Mouse (Mus musculus) heart, postnatal 0 days (tissue): ENCODE measurements around the gene Nlrp9b. TPM values are rescaled to one million over a fixed set of nuclear protein-coding genes. Genes with fewer than 3 reads are reported as not detected.
"Not testable (repeated sequence)": the region's sequence is repeated elsewhere in the genome, so short reads cannot be mapped to it uniquely, and the experiment has no call there.

Experiments
- ATAC-seq: fragments of 200-750 bp; cut with Nextera tagmentation; 2 replicates; pipeline ENCODE4 v1.8.0; 2017; ENCODE audit warnings: low read depth, moderate number of reproducible peaks, moderate library complexity; ENCODE audit not compliant: insufficient read depth
- DNase-seq: peaks from one replicate; pipeline ENCODE4 v3.0.0-alpha.2; 2016; ENCODE audit warnings: low spot score
- H3K27ac ChIP-seq: fragments of 300-500 bp; sonication (generic); 2 replicates; pipeline ENCODE4 v1.5.1; 2014; ENCODE audit warnings: low read depth, mild to moderate bottlenecking
- H3K27me3 ChIP-seq: fragments of 300-500 bp; sonication (generic); 2 replicates; pipeline ENCODE4 v1.6.1; 2014; ENCODE audit warnings: low read length, mixed read lengths; ENCODE audit not compliant: control insufficient read depth, insufficient read depth
- H3K36me3 ChIP-seq: fragments of 300-500 bp; sonication (generic); replicated peaks from 2 replicates; pipeline ENCODE4 v1.6.1; 2014; ENCODE audit warnings: low read length, mixed read lengths; ENCODE audit not compliant: control insufficient read depth, insufficient read depth
- H3K4me1 ChIP-seq: fragments of 300-500 bp; sonication (generic); 2 replicates; pipeline ENCODE4 v1.6.1; 2014; ENCODE audit warnings: antibody characterized with exemption; ENCODE audit not compliant: control insufficient read depth, insufficient read depth
- H3K4me2 ChIP-seq: fragments of 300-500 bp; sonication (generic); 2 replicates; pipeline ENCODE4 v1.6.1; 2014; ENCODE audit warnings: low read depth, mild to moderate bottlenecking, low read length, moderate library complexity
- H3K4me3 ChIP-seq: fragments of 300-500 bp; sonication (generic); 2 replicates; pipeline ENCODE4 v1.5.1; 2014; ENCODE audit warnings: low read depth, low read length
- H3K9ac ChIP-seq: fragments of 300-500 bp; sonication (generic); replicated peaks from 2 replicates; pipeline ENCODE4 v1.6.1; 2014; ENCODE audit warnings: low read depth, low read length, mixed read lengths
- H3K9me3 ChIP-seq: fragments of 300-500 bp; sonication (generic); replicated peaks from 2 replicates; pipeline ENCODE4 v1.6.1; 2016; ENCODE audit warnings: low read length; ENCODE audit not compliant: control insufficient read depth
- CTCF ChIP-seq: IDR thresholded peaks from 2 replicates; pipeline ENCODE4 v1.5.1; 2016; ENCODE audit warnings: antibody characterized with exemption, control low read depth, low read depth
- EP300 ChIP-seq: IDR thresholded peaks from 2 replicates; pipeline ENCODE4 v1.6.1; 2016; ENCODE audit warnings: antibody characterized with exemption, low read depth
- WGBS: fragments of 180-500 bp; shearing (Covaris S2); extraction: QIAGEN DNeasy Blood & Tissue Kit; methylation state at CpG from one replicate; pipeline ENCODE4 v1.1.7; 2014; 5-methylcytosine and 5-hydroxymethylcytosine counted together
- polyA plus RNA-seq: library from polyadenylated mRNA; unstranded; fragments of >200 nt; fragmentation: Nextera tagmentation; extraction: Ambion mirVana; gene quantifications from 2 replicates; pipeline ENCODE4 v1.2.1, GENCODE M21; 2015
- total RNA-seq: library from RNA; depleted of rRNA; stranded (reverse); fragments of >200 nt; gene quantifications from 2 replicates; pipeline ENCODE4 v1.2.3, GENCODE M21; 2014; ENCODE audit warnings: low replicate concordance

Nlrp9b gene
- total and polyA plus RNA-seq, 2 experiments from 2014 or later: not detected

GRCm38 (mm10) chr7:19964985-19965579 lies 26.2 kb upstream of the Nlrp9b start, which contains the start of gene Ceacam20:
Ceacam20 (plus strand) TSS chr7:19965412.
- Histone ChIP-seq H3K27me3 (no peaks in the 10 kb centered on the region), H3K9me3 (0 out of 2 replicates have a peak, but pooled peaks cover 7% of the 10 kb centered on the region), H3K9ac (no peak within 1 kb of the TSS), H3K36me3 (no peaks in the 10 kb centered on the region), H3K4me1 (no peaks in the 10 kb centered on the region), H3K4me2 (no peak within 1 kb of the TSS), H3K27ac (no peak within 1 kb of the TSS), H3K4me3 (no peak within 1 kb of the TSS)
- 74% methylated on average over 7 of the region's 7 CpGs for WGBS
- DNase-seq (no peak), ATAC-seq (no peak)
- TF ChIP-seq EP300: no peak
- no peak for TF ChIP-seq CTCF

DNA sequence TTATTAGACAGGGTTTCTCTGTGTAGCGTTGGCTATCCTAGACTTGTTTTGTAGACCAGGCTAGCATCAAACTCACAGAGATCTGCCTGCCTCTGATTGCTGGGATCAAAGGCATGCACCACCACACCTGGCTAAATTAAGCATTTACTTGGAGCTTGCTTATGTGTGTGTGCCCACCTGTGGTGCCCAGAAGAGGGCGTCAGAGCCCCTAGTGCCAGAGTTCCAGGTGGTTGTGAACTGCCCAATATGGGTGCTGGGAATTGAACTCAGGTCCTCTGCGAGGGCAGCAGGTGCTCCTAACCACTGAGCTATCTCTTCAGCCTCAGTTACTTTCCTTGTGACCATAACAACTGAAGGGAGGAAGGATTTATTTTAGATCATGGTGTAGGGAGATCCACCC lies 22.2 kb upstream of the Nlrp9b start:
- no peak overlapping the region for H3K27ac ChIP-seq
- no peaks in the 10 kb centered on the region for H3K27me3 ChIP-seq
- no peak for TF ChIP-seq EP300
- TF ChIP-seq CTCF: no peak
- 0 out of 2 replicates have a peak, but pooled peaks cover 8% of the 10 kb centered on the region for H3K9me3 ChIP-seq
- no peak overlapping the region for H3K4me3 ChIP-seq
- ATAC-seq (no peak), DNase-seq (no peak)
- H3K4me1 ChIP-seq: no peaks in the 10 kb centered on the region
- H3K9ac ChIP-seq: no peak overlapping the region
- no peaks in the 10 kb centered on the region for H3K36me3 ChIP-seq
- 61% methylated on average over 3 of the region's 3 CpGs for WGBS
- no peak overlapping the region for H3K4me2 ChIP-seq

DNA sequence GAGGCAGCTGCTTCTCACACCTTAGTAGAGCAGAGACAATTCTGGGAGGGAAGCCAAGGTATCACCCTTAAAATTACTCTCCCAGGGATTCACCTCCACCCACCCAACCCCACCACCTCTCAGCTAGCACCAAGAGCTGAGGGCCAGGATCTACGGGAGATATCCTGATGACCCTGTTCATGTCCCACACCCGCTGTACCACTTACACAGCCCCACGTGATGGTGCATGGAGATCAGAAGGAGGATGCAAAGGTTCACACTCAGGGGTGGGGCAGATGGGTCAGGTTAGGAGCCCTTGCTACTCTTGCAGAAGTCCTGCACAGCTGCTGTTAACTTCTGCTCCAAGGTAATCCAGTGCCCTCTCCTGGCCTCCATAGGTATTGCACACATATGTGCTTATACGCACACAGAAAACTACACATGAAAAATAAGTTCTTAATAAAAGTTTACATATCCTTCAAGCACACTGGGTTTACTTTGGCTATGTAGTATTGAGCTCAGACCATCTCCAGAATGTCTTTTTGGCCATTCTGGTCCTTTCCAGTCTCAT lies 21.6 kb upstream of the Nlrp9b start:
- Histone ChIP-seq H3K4me2 (no peak overlapping the region), H3K9ac (no peak overlapping the region), H3K27ac (no peak overlapping the region), H3K4me3 (no peak overlapping the region), H3K9me3 (0 out of 2 replicates have a peak, but pooled peaks cover 8% of the 10 kb centered on the region), H3K36me3 (no peaks in the 10 kb centered on the region), H3K4me1 (no peaks in the 10 kb centered on the region), H3K27me3 (no peaks in the 10 kb centered on the region)
- ATAC-seq: no peak
- TF ChIP-seq EP300 (no peak), CTCF (no peak)
- DNase-seq: no peak
- 88% methylated on average over 4 of the region's 4 CpGs for WGBS

- WGBS: 86% methylated on average over 8 of the region's 8 CpGs
- H3K36me3 ChIP-seq: no peaks in the 10 kb centered on the region
- H3K9ac ChIP-seq: no peak overlapping the region
- DNase-seq (no peak), ATAC-seq (no peak)
- no peaks in the 10 kb centered on the region for H3K27me3 ChIP-seq
- TF ChIP-seq EP300 (no peak), CTCF (no peak)
- H3K4me2 ChIP-seq: no peak overlapping the region
- no peak overlapping the region for H3K27ac ChIP-seq
- no peak overlapping the region for H3K4me3 ChIP-seq
- H3K9me3 ChIP-seq: 0 out of 2 replicates have a peak, but pooled peaks cover 8% of the 10 kb centered on the region
- no peaks in the 10 kb centered on the region for H3K4me1 ChIP-seq
These were observed 21.1 kb upstream of the Nlrp9b start for GRCm38 (mm10) chr7:19970196-19970595.

GRCm38 (mm10) chr7:19971516-19971915 lies 19.7 kb upstream of the Nlrp9b start:
- no peak for ATAC-seq
- no peak overlapping the region for H3K4me3 ChIP-seq
- DNase-seq: no peak
- TF ChIP-seq EP300 (no peak), CTCF (no peak)
- H3K9ac ChIP-seq: no peak overlapping the region
- H3K4me1 ChIP-seq: no peaks in the 10 kb centered on the region
- 0 out of 2 replicates have a peak, but pooled peaks cover 8% of the 10 kb centered on the region for H3K9me3 ChIP-seq
- H3K27me3 ChIP-seq: no peaks in the 10 kb centered on the region
- no peak overlapping the region for H3K27ac ChIP-seq
- no peak overlapping the region for H3K4me2 ChIP-seq
- WGBS: 78% methylated on average over 4 of the region's 4 CpGs
- no peaks in the 10 kb centered on the region for H3K36me3 ChIP-seq

DNA sequence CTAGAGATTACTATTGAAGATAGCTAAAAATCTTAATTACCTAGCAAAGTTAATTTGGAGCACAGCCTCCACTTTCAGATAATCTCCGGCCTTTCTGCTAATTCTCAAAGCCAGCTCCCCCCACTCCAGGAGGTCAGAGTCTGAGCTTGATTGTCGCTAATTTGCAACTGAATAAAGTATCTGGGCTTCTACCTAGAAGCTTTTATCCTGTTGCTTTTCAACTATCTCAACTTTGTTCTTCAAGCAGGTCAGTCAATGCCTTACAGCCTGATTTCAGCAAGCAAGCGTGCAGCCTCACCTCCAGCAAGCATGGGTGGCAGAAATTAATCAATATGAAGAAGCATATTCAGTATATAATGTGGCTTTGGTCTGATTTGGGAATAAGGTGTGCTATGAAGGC lies 5.5 kb downstream of the Nlrp9b start:
- not testable (repeated sequence) for H3K27ac ChIP-seq, H3K9ac ChIP-seq, H3K36me3 ChIP-seq, ATAC-seq, H3K27me3 ChIP-seq, H3K4me3 ChIP-seq, H3K4me2 ChIP-seq, H3K4me1 ChIP-seq, DNase-seq, H3K9me3 ChIP-seq
- WGBS: 53% methylated on average over 3 of the region's 3 CpGs
